Comparison of ENCODE assay signal across 8 mouse cellular contexts in genomic region chr10:7883524-7883923, GRCm38 (mm10). TPM values are rescaled to one million over a fixed set of nuclear protein-coding genes. Genes with fewer than 3 reads are reported as not detected.
A peak's percentile ranks its signal among the peaks of the same experiment; 100 is the strongest.
DNase-seq lines count a peak whose midpoint lies in the region; ATAC-seq and TF ChIP-seq lines count a peak whose summit lies in the region.

No protein-coding gene starts in this region.

- H3K4me3 ChIP-seq in E14TG2a.4 (replicated peaks; ENCODE audit: low read length) = no peak overlapping the region
- H3K4me3 ChIP-seq in bone marrow, adult 2 months (replicated peaks; ENCODE audit: control insufficient read depth, low read depth, low read length) = no peak overlapping the region
- H3K4me3 ChIP-seq in heart, embryonic 16.5 days (ENCODE audit: low read length) = no peak overlapping the region
- no peak overlapping the region for H3K4me3 ChIP-seq in liver, embryonic 14.5 days (ENCODE audit: insufficient read depth in 1 of 2, low read depth in 2 of 2, low read length in 2 of 2)
- H3K4me3 ChIP-seq in neural tube, embryonic 13.5 days = no peak overlapping the region
- H3K4me3 ChIP-seq in testis, adult 2 months (ENCODE audit: control insufficient read depth, low read depth, low read length) = no peak overlapping the region

- TF ChIP-seq POLR2A in bone marrow, adult 2 months (IDR thresholded peaks at IDR 0.05; ENCODE audit: borderline replicate concordance, control insufficient read depth, low read depth, low read length) = no peak
- TF ChIP-seq POLR2A in testis, adult 2 months (IDR thresholded peaks at IDR 0.05; ENCODE audit: control insufficient read depth, low read depth, low read length) = no peak

- no peak overlapping the region for H3K27ac ChIP-seq in bone marrow, adult 2 months (ENCODE audit: control insufficient read depth, insufficient read depth, low read depth, low read length, poor library complexity)
- H3K27ac ChIP-seq in heart, embryonic 16.5 days (ENCODE audit: low read length) = no peak overlapping the region
- no peak overlapping the region for H3K27ac ChIP-seq in liver, embryonic 14.5 days
- no peak overlapping the region for H3K27ac ChIP-seq in neural tube, embryonic 13.5 days (replicated peaks)
- no peak overlapping the region for H3K27ac ChIP-seq in testis, adult 2 months (ENCODE audit: control insufficient read depth, insufficient read depth, low read depth, low read length)

- H3K4me1 ChIP-seq in E14TG2a.4 (replicated peaks; ENCODE audit: low read depth, low read length) = no peaks in the 10 kb centered on the region
- H3K4me1 ChIP-seq in bone marrow, adult 2 months (ENCODE audit: control insufficient read depth, insufficient read depth, low read length) = no peaks in the 10 kb centered on the region; the same call in 1 of the 2 replicates
- no peaks in the 10 kb centered on the region for H3K4me1 ChIP-seq in heart, embryonic 16.5 days (ENCODE audit: control insufficient read depth, insufficient read depth, low read length)
- no peaks in the 10 kb centered on the region for H3K4me1 ChIP-seq in liver, embryonic 14.5 days (replicated peaks; ENCODE audit: control insufficient read depth in 2 of 2, insufficient read depth in 2 of 2, low read length in 1 of 2)
- no peaks in the 10 kb centered on the region for H3K4me1 ChIP-seq in neural tube, embryonic 13.5 days (replicated peaks)
- H3K4me1 ChIP-seq in testis, adult 2 months (ENCODE audit: control insufficient read depth, insufficient read depth, low read length) = peaks cover 3% of the 10 kb centered on the region

- H3K4me2 ChIP-seq in heart, embryonic 16.5 days (ENCODE audit: low read depth, low read length) = no peak overlapping the region
- no peak overlapping the region for H3K4me2 ChIP-seq in liver, embryonic 14.5 days (ENCODE audit: low read depth)
- H3K4me2 ChIP-seq in neural tube, embryonic 13.5 days = no peak overlapping the region

- 8% methylated on average over 5 of the region's 5 CpGs for WGBS in bone marrow, adult 2 months
- 8% methylated on average over 5 of the region's 5 CpGs for WGBS in heart, embryonic 16.5 days
- WGBS in liver, embryonic 14.5 days (ENCODE audit: insufficient replicate concordance) = 9% methylated on average over 5 of the region's 5 CpGs
- WGBS in neural tube, embryonic 13.5 days = 11% methylated on average over 5 of the region's 5 CpGs

- no peak for TF ChIP-seq EP300 in liver, embryonic 14.5 days (IDR thresholded peaks at IDR 0.05; ENCODE audit: low read depth)

- H3K36me3 ChIP-seq in E14TG2a.4 (ENCODE audit: insufficient read depth, low read length) = no peaks in the 10 kb centered on the region
- H3K36me3 ChIP-seq in heart, embryonic 16.5 days (ENCODE audit: control insufficient read depth, insufficient read depth) = no peaks in the 10 kb centered on the region
- no peaks in the 10 kb centered on the region for H3K36me3 ChIP-seq in liver, embryonic 14.5 days (replicated peaks; ENCODE audit: control insufficient read depth, insufficient read depth, low read depth)
- H3K36me3 ChIP-seq in neural tube, embryonic 13.5 days = no peaks in the 10 kb centered on the region
- H3K36me3 ChIP-seq in testis, adult 2 months (ENCODE audit: control insufficient read depth, insufficient read depth, low read length) = no peaks in the 10 kb centered on the region

- peak; percentile 83 for TF ChIP-seq CTCF in E14TG2a.4 (conservative IDR thresholded peaks at IDR 0.05; ENCODE audit: low read length)
- TF ChIP-seq CTCF in bone marrow, adult 2 months (IDR thresholded peaks at IDR 0.05; ENCODE audit: control insufficient read depth, insufficient read depth, low read length) = peak; percentile 100
- TF ChIP-seq CTCF in liver, embryonic 14.5 days (IDR thresholded peaks at IDR 0.05; ENCODE audit: low read depth) = peak; percentile 99
- TF ChIP-seq CTCF in testis, adult 2 months (IDR thresholded peaks at IDR 0.05; ENCODE audit: control insufficient read depth, insufficient read depth, insufficient replicate concordance, low read depth, low read length) = peak; percentile 98

- H3K9me3 ChIP-seq in E14TG2a.4 (ENCODE audit: low read length) = peaks cover 15% of the 10 kb centered on the region
- H3K9me3 ChIP-seq in heart, embryonic 16.5 days (replicated peaks; ENCODE audit: control insufficient read depth, low read length) = no peaks in the 10 kb centered on the region
- H3K9me3 ChIP-seq in liver, embryonic 14.5 days (ENCODE audit: control insufficient read depth, low read length) = no peaks in the 10 kb centered on the region
- no peaks in the 10 kb centered on the region for H3K9me3 ChIP-seq in neural tube, embryonic 13.5 days

- no peak overlapping the region for H3K9ac ChIP-seq in heart, embryonic 16.5 days (ENCODE audit: low read length)
- H3K9ac ChIP-seq in liver, embryonic 14.5 days (replicated peaks) = no peak overlapping the region
- H3K9ac ChIP-seq in neural tube, embryonic 13.5 days = no peak overlapping the region

- H3K27me3 ChIP-seq in E14TG2a.4 (ENCODE audit: insufficient read depth, low read length) = no peaks in the 10 kb centered on the region
- no peaks in the 10 kb centered on the region for H3K27me3 ChIP-seq in heart, embryonic 16.5 days (ENCODE audit: control insufficient read depth, insufficient read depth, low read length)
- no peaks in the 10 kb centered on the region for H3K27me3 ChIP-seq in liver, embryonic 14.5 days (ENCODE audit: control insufficient read depth, insufficient read depth, low read length)
- no peaks in the 10 kb centered on the region for H3K27me3 ChIP-seq in neural tube, embryonic 13.5 days
- no peaks in the 10 kb centered on the region for H3K27me3 ChIP-seq in testis, adult 2 months (ENCODE audit: control insufficient read depth, insufficient read depth, low read length)

- DNase-seq in kidney, postnatal 14 days = peak; percentile 82
- DNase-seq in liver, embryonic 14.5 days (ENCODE audit: low read depth in 3 of 3, low spot score in 3 of 3) = peak; percentile 34 to 41 (median 40)

- peak; percentile 83 for ATAC-seq in erythroblast, adult 5-6 weeks (replicated peaks; ENCODE audit: low FRiP score, poor library complexity, severe bottlenecking)
- 0 out of 2 replicates have a peak, but pooled peaks have one; percentile 45 for ATAC-seq in heart, embryonic 16.5 days (replicated peaks; ENCODE audit: extremely low read depth, insufficient read depth, low FRiP score)
- no peak for ATAC-seq in liver, embryonic 14.5 days (ENCODE audit: insufficient read depth)
- peak; percentile 87 for ATAC-seq in neural tube, embryonic 13.5 days (ENCODE audit: low read depth)

RNA-seq across cellular contexts. Expression of gene Zc3h12d, which starts 51.3 kb away (rescaled TPM):
- 1.1 and 4.9 TPM in 2 replicates for polyA plus RNA-seq in bone marrow, adult 2 months (2011; ENCODE audit: insufficient read depth, insufficient read length, low replicate concordance, missing spikeins)
- total RNA-seq in erythroblast, adult 5-6 weeks (2015; ENCODE audit: low replicate concordance) = 1.5 TPM in 1 of 2 replicates, not detected in the other
- total RNA-seq in erythroblast, adult 5-6 weeks (2017; ENCODE audit: low replicate concordance) = 0.42 and 1.0 TPM in 2 replicates
- 0.34 and 0.38 TPM in 2 replicates for polyA plus RNA-seq in heart, embryonic 16.5 days (2015; fragmentation: Nextera tagmentation; extraction: Ambion mirVana)
- polyA plus RNA-seq in liver, embryonic 14.5 days (2012; rRNA removed) = 0.25 TPM in 2 replicates
- 0.15 and 0.29 TPM in 2 replicates for polyA plus RNA-seq in liver, embryonic 14.5 days (2014; fragmentation: Nextera tagmentation; extraction: Ambion mirVana)
- 0.10 and 0.11 TPM in 2 replicates for polyA plus RNA-seq in neural tube, embryonic 13.5 days (2015; fragmentation: Nextera tagmentation; extraction: Ambion mirVana)
- 0.17 and 0.18 TPM in 2 replicates for polyA plus RNA-seq in testis, adult 2 months (2012; rRNA removed)
